Mouse (Mus musculus) monocyte, adult 59 days (primary cell): ENCODE results near the gene Bicc1. TPM values are rescaled to one million over a fixed set of nuclear protein-coding genes. Genes with fewer than 3 reads are reported as not detected.

Experiments
- total RNA-seq, 2 experiments: library from RNA; stranded (reverse); gene quantifications; one replicate each; pipeline ENCODE4 v1.2.4; 2023

The Bicc1 gene
- total RNA-seq = under 1 TPM in 1 of 2 experiments, not detected in 1; 0.24 TPM

DNA sequence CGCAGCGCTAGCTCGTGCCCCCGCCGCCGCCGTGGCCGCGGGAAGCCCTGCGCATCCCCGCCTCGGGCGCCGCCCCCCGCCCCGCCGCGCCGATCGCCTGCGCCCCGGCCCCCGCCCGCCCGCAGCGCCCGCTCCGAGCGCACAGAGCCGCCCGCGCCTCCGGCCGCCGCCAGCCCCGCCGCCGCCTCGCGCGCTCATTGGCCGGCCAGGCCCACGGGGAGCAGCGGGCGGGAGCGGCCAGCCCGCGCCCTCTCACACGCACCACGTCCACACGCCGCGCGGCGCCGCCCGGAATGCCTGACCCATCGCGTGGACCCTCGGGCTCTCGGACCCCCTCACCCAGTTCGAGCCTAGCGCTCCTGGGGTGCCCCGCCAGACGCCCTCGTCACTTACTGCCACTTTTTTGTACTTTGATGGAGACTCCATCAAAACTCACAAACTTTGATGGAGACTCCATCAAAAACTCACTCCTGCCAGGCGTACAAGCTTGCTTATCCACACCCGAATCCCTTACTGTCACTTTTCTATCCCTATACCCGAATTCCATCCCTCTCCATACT, at the start of gene Bicc1:
Gene Bicc1 (minus strand): TSS at position 25 of the 560 bp plus-strand sequence.

Other genes with a start within 250 kb of the Bicc1 start
- 10 to 100 TPM; 19.1 to 35.2 TPM for gene Tfam, start 78.6 kb upstream of the Bicc1 start, total RNA-seq
- gene Ube2d1, start 125.6 kb upstream of the Bicc1 start, total RNA-seq = 10 to 100 TPM; 37.2 to 38.1 TPM
- gene Cisd1, start 185.3 kb upstream of the Bicc1 start, total RNA-seq = 10 to 100 TPM; 12.1 to 16.6 TPM
- 10 to 100 TPM; 86.5 to 99.5 TPM for gene Ipmk, start 188.1 kb upstream of the Bicc1 start, total RNA-seq